Mouse (Mus musculus) limb, embryonic 14.5 days (tissue): ENCODE results near the gene Grem2. TPM values are rescaled to one million over a fixed set of nuclear protein-coding genes. Genes with fewer than 3 reads are reported as not detected.

Experiments used
- ATAC-seq: fragments of 200-750 bp; cut with Nextera tagmentation; 2 replicates; pipeline ENCODE4 v1.8.0; 2017; ENCODE audit warnings: low read depth, moderate number of reproducible peaks, moderate TSS enrichment; ENCODE audit not compliant: low FRiP score
- DNase-seq: peaks from one replicate; pipeline ENCODE4 v3.0.0-alpha.2; 2015; ENCODE audit warnings: low spot score
- H3K27ac ChIP-seq: fragments of 300-500 bp; sonication (generic); replicated peaks from 2 replicates; pipeline ENCODE4 v1.5.1; 2014; ENCODE audit warnings: low read depth, mild to moderate bottlenecking, low read length, moderate library complexity, mixed read lengths
- H3K27me3 ChIP-seq: fragments of 300-500 bp; sonication (generic); 2 replicates; pipeline ENCODE4 v1.6.1; 2014; ENCODE audit warnings: low read length, mixed read lengths; ENCODE audit not compliant: control insufficient read depth, insufficient read depth
- H3K36me3 ChIP-seq: fragments of 300-500 bp; sonication (generic); 2 replicates; pipeline ENCODE4 v1.6.1; 2014; ENCODE audit warnings: mild to moderate bottlenecking, low read length, moderate library complexity, mixed read lengths; ENCODE audit not compliant: control insufficient read depth, insufficient read depth
- H3K4me1 ChIP-seq: fragments of 300-500 bp; sonication (generic); 2 replicates; pipeline ENCODE4 v1.6.1; 2014; ENCODE audit warnings: antibody characterized with exemption, low read length, mixed read lengths; ENCODE audit not compliant: control insufficient read depth, insufficient read depth
- H3K4me2 ChIP-seq: fragments of 300-500 bp; sonication (generic); replicated peaks from 2 replicates; pipeline ENCODE4 v1.6.1; 2014; ENCODE audit warnings: low read depth, mild to moderate bottlenecking, low read length, moderate library complexity; ENCODE audit not compliant: severe bottlenecking
- H3K4me3 ChIP-seq: fragments of 300-500 bp; sonication (generic); replicated peaks from 2 replicates; pipeline ENCODE4 v1.5.1; 2014; ENCODE audit warnings: low read length
- H3K9ac ChIP-seq: fragments of 300-500 bp; sonication (generic); 2 replicates; pipeline ENCODE4 v1.6.1; 2014; ENCODE audit warnings: mild to moderate bottlenecking, low read depth, low read length, moderate library complexity; ENCODE audit not compliant: severe bottlenecking
- H3K9me3 ChIP-seq: fragments of 300-500 bp; sonication (generic); 2 replicates; pipeline ENCODE4 v1.6.1; 2016; ENCODE audit warnings: low read length; ENCODE audit not compliant: control insufficient read depth
- POLR2A ChIP-seq: fragments of 200-500 bp; IDR thresholded peaks from 2 replicates; pipeline ENCODE4 v1.8.0; 2012; ENCODE audit warnings: inconsistent platforms, mild to moderate bottlenecking, moderate library complexity, borderline replicate concordance; ENCODE audit not compliant: insufficient read depth, insufficient read length; ENCODE audit errors: extremely low read depth
- WGBS: fragments of 180-500 bp; shearing (Covaris S2); extraction: QIAGEN DNeasy Blood & Tissue Kit; methylation state at CpG from one replicate; pipeline ENCODE4 v1.1.7; 2014; 5-methylcytosine and 5-hydroxymethylcytosine counted together
- polyA plus RNA-seq, 2 experiments: library from polyadenylated mRNA; depleted of rRNA in 1 of 2; stranded (reverse) in 1 of 2; unstranded in 1 of 2; fragments of >200 nt; fragmentation: Nextera tagmentation in 1 of 2; extraction: Ambion mirVana in 1 of 2; gene quantifications; 2 replicates each; pipeline versions ENCODE4 v1.2.1 to v1.2.3; 2012 to 2014

Gene Grem2
- polyA plus RNA-seq (2012; rRNA removed) = 6.2 and 6.4 TPM in 2 replicates
- 1.7 and 2.2 TPM in 2 replicates for polyA plus RNA-seq (2014; fragmentation: Nextera tagmentation; extraction: Ambion mirVana)

GRCm38 (mm10) chr1:174921298-174921955, at the start of gene Grem2:
Grem2 (minus strand) TSS chr1:174921819.
- H3K27ac ChIP-seq = no peak within 1 kb of the TSS
- no peaks in the 10 kb centered on the region for H3K36me3 ChIP-seq
- peak within 1 kb of the TSS; percentile 37; the same call in 1 of the 2 replicates for H3K9ac ChIP-seq
- 3% methylated on average over 30 of the region's 30 CpGs for WGBS
- no peaks in the 10 kb centered on the region for H3K9me3 ChIP-seq
- TF ChIP-seq POLR2A = 0 out of 2 replicates have a peak, but pooled peaks have one; percentile 35
- DNase-seq (peak; percentile 73), ATAC-seq (peak; percentile 86)
- peak within 1 kb of the TSS; percentile 38 for H3K4me3 ChIP-seq
- H3K4me1 ChIP-seq = 0 out of 2 replicates have a peak, but pooled peaks cover 5% of the 10 kb centered on the region
- peak within 1 kb of the TSS; percentile 54 for H3K4me2 ChIP-seq
- 0 out of 2 replicates have a peak, but pooled peaks cover 7% of the 10 kb centered on the region for H3K27me3 ChIP-seq

DNA sequence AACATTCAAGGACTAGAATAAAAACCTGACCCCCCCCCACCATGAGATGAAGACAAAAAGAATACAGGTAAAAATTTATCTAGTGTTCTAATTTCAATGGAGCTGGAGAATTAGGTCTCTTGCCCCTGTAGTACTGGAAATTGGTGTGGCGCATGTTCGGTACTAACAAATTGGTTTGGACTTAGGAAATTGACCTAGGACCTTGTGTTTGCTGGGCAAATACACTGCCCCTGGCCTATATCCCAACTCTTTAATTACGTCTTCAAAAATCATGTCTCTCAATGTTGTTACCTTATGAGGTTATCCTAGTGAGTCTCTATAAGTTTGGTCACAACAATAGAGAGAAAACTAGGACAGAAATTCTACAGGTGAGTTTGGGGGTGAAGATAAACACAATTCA, 38.2 kb upstream of the Grem2 start:
- no peak for DNase-seq
- H3K4me1 ChIP-seq = no peaks in the 10 kb centered on the region
- H3K4me2 ChIP-seq = no peak overlapping the region
- WGBS = 94% methylated on average over 3 of the region's 3 CpGs
- TF ChIP-seq POLR2A = no peak
- no peak overlapping the region for H3K27ac ChIP-seq
- H3K9ac ChIP-seq = no peak overlapping the region
- no peaks in the 10 kb centered on the region for H3K9me3 ChIP-seq
- no peaks in the 10 kb centered on the region for H3K36me3 ChIP-seq
- no peak for ATAC-seq
- no peaks in the 10 kb centered on the region for H3K27me3 ChIP-seq
- H3K4me3 ChIP-seq = no peak overlapping the region

- H3K9me3 ChIP-seq = no peaks in the 10 kb centered on the region
- no peaks in the 10 kb centered on the region for H3K4me1 ChIP-seq
- no peak overlapping the region for H3K4me2 ChIP-seq
- H3K27me3 ChIP-seq = no peaks in the 10 kb centered on the region
- ATAC-seq (no peak), DNase-seq (no peak)
- 76% methylated on average over 3 of the region's 3 CpGs for WGBS
- no peaks in the 10 kb centered on the region for H3K36me3 ChIP-seq
- H3K27ac ChIP-seq = no peak overlapping the region
- no peak overlapping the region for H3K9ac ChIP-seq
- H3K4me3 ChIP-seq = no peak overlapping the region
- no peak for TF ChIP-seq POLR2A
Observed at GRCm38 (mm10) chr1:174931003-174931619, 9.5 kb upstream of the Grem2 start.

GRCm38 (mm10) chr1:174929459-174930181, 8.0 kb upstream of the Grem2 start:
- Histone ChIP-seq H3K9me3 (no peaks in the 10 kb centered on the region), H3K4me1 (no peaks in the 10 kb centered on the region), H3K36me3 (no peaks in the 10 kb centered on the region), H3K4me2 (no peak overlapping the region), H3K9ac (no peak overlapping the region), H3K27me3 (no peaks in the 10 kb centered on the region), H3K4me3 (no peak overlapping the region), H3K27ac (no peak overlapping the region)
- WGBS = 88% methylated on average over 7 of the region's 7 CpGs
- TF ChIP-seq POLR2A = no peak
- no peak for DNase-seq
- ATAC-seq = no peak

DNA sequence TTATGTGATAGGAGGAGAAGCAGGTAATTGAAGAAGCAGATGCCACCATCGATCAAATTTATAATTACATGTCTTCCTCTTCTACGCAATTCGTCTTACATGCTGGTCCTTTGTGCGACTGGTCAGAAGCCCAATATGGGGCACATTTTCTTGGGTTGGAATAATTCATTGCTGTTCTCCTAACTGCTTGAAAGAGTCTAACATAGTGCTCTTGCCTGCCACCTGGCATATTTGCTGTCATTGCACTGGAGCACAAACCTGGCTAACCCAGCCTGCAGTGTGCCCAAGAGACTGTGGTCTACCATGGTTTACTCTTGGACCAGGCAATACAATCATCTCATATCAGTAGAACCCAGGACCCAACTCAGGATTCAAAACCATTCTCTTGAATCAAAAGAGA, 2.7 kb downstream of the Grem2 start:
- no peaks in the 10 kb centered on the region for H3K36me3 ChIP-seq
- ATAC-seq (no peak), DNase-seq (no peak)
- no peak overlapping the region for H3K4me2 ChIP-seq
- 0 out of 2 replicates have a peak, but pooled peaks cover 5% of the 10 kb centered on the region for H3K4me1 ChIP-seq
- no peak overlapping the region for H3K27ac ChIP-seq
- no peak overlapping the region for H3K9ac ChIP-seq
- WGBS = 97% methylated on average over 4 of the region's 4 CpGs
- H3K9me3 ChIP-seq = no peaks in the 10 kb centered on the region
- TF ChIP-seq POLR2A = no peak
- 0 out of 2 replicates have a peak, but pooled peaks cover 7% of the 10 kb centered on the region for H3K27me3 ChIP-seq
- H3K4me3 ChIP-seq = no peak overlapping the region
